14 mouse cellular contexts compared by ENCODE assay signal in genomic region chr15:77579311-77579710, GRCm38 (mm10). TPM values are rescaled to one million over a fixed set of nuclear protein-coding genes. Genes with fewer than 3 reads are reported as not detected.
"Had no signal": no experiment of that assay in that cellular context is flagged by ENCODE, and none has a peak within 500 bp of the region (broad histone marks: within the 10 kb centered on the region; RNA-seq: fewer than 3 reads in every experiment).

No protein-coding gene starts in this region.

- DNase-seq: lung, embryonic 14.5 days; lung, postnatal 10 days; lung, postnatal 4 days; midbrain, embryonic 14.5 days; retina, postnatal 1 day; right cerebral cortex, adult 18-20 months; right cerebral cortex, postnatal 25 days; right cerebral cortex, postnatal 4 days; spleen, adult 18-20 months; thymus, adult 18-20 months; thymus, postnatal 14 days; thymus, postnatal 36 days had no signal

RNA-seq across cellular contexts. Expression of gene Apol10b, which starts 16.6 kb away (rescaled TPM):
- total RNA-seq: megakaryocyte, adult 5-6 weeks; megakaryocyte-erythroid progenitor cell, adult 5-6 weeks had no signal

RNA-seq across cellular contexts. Expression of gene 1700025B11Rik, which starts 17.6 kb away (rescaled TPM):
- total RNA-seq: megakaryocyte, adult 5-6 weeks; megakaryocyte-erythroid progenitor cell, adult 5-6 weeks had no signal

RNA-seq across cellular contexts. Expression of gene Gm36245, which starts 19.7 kb away (rescaled TPM):
- total RNA-seq: megakaryocyte, adult 5-6 weeks; megakaryocyte-erythroid progenitor cell, adult 5-6 weeks had no signal

RNA-seq across cellular contexts. Expression of gene Apol7c, which starts 46.2 kb away (rescaled TPM):
- total RNA-seq: megakaryocyte-erythroid progenitor cell, adult 5-6 weeks had no signal
